Mouse (Mus musculus) c-Kit-positive CD71-negative TER-119-negative erythroid progenitor cells, embryonic 14.5 days (primary cell): ENCODE results near the gene Pank2.
"Not testable (repeated sequence)": the region's sequence is repeated elsewhere in the genome, so short reads cannot be mapped to it uniquely, and the experiment has no call there.

Source experiments
- DNase-seq: peaks from one replicate; pipeline ENCODE4 v3.0.0-alpha.2; 2013; ENCODE audit warnings: low read depth

Gene Pank2

GRCm38 (mm10) chr2:131260544-131261307 lies 1.6 kb upstream of the Pank2 start:
- no peak for DNase-seq

- no peak for DNase-seq
Observed at GRCm38 (mm10) chr2:131261481-131262212, 648 bp upstream of the Pank2 start.

DNA sequence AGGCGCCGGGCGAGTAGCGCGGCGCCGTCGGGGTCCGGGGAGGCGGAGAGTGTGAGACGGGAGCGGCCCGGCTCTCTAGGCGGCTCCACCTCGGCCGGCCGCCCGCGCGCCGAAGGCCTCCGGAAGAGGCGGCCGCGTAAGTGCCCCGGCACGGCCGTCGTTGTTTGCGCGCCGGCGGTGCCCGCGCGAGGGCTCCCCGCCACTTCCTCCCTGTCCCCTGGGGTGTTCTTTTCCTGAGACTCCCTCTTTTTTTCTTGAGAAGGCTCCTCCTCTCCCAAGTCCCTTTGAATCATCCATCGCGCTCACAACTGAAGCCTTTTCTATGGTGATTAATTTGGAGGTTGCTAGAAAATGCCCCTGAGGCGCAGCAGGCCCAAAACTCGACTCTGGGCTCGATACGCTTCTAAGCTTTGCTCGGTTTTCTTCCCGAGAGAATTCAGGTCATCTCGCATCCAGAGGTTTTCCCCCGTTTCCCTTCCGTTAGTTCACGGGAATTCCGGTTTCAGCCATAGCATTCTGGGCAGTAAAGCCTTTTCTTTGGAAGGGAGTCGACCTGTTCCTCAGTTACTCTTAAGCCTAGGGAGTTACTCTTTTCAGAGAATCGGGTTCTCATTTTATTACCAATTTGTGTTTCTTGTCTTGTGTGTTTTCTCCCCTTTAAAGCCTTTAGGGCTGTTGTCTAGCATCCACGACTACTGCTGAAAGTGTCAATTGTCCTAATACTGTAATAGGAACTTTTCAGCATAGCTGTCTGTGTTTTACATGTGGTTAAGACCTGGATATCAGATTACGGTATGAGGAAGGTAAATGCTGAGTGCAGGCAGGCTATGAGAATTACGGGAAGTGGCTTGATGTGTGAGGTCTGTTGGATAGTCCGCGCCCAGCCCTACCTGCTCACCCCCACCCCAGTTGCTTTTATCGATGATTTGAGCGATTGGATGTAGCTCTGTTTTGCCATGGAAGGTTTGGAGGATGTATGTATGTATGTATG lies 680 bp downstream of the Pank2 start:
- DNase-seq = no peak

GRCm38 (mm10) chr2:131264027-131264426 lies 1.7 kb downstream of the Pank2 start:
- no peak for DNase-seq

- no peak for DNase-seq
Observed at GRCm38 (mm10) chr2:131265056-131265455, 2.8 kb downstream of the Pank2 start.

GRCm38 (mm10) chr2:131275493-131275892 lies 13.2 kb downstream of the Pank2 start:
- DNase-seq = no peak

GRCm38 (mm10) chr2:131276722-131277121 lies 14.4 kb downstream of the Pank2 start:
- DNase-seq = no peak

DNA sequence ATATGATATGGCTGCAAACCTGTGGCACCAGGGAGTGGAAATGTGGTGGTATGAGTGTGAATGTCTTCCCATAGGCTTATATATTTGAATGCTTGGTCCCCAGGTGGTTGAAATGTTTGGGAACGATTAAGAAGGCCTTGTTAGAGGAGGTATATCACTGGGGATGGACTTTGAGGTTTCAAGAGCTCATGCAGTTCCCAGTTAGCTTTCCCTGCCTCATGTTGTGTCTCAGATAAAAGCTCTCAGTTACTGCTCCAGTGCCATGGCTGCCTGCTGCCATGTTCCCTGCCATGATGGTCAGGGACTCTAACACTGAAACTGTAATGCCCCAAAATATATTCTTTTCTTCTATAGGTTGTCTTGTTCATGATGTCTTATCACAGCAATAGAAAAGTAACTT lies 19.3 kb downstream of the Pank2 start:
- DNase-seq = no peak

DNA sequence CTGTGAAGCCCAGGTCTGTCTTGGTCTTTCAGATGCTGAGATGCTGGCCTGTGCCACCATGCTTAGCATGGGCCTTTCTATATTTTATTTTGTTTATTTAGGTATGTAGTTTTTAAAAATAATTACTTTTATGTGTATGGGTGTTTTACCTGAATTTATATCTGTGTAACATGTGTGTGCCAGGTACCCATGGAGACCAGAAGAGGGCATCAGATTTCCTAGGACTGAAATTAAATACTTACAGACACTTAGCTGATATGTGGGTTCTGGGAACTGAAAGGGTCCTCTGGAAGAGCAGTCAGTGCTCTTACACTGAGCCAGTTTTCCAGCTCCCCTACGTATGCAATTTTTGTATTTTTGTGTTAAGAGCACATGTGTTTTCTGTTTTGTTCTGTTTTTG lies 24.0 kb downstream of the Pank2 start:
- DNase-seq = no peak

DNA sequence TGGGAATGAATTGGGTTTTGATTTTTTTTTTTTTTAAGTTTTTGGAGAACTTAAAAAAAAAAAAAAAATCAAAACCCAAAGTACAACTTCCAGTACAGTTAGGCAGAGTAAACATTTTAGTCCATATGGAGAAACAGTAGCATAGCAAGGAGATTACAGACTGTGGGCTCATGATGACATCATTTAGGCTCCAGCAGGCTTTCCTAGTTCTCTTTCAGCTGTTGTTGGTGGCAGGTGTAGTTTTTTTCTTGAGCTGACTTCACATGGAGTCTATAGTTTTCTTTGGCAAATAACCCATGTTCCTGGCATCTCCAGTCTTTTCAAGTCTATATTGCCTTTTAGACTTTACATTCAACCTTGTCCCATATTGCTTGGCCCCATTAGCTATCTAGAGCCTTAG lies 28.4 kb downstream of the Pank2 start:
- DNase-seq = no peak

- DNase-seq = no peak
Observed at GRCm38 (mm10) chr2:131296746-131297261, 34.5 kb downstream of the Pank2 start.

- DNase-seq = not testable (repeated sequence)
Observed at GRCm38 (mm10) chr2:131298674-131299073, 36.4 kb downstream of the Pank2 start.

GRCm38 (mm10) chr2:131300485-131300884 lies 38.2 kb downstream of the Pank2 start:
- DNase-seq = no peak

- DNase-seq = no peak
Observed at GRCm38 (mm10) chr2:131301635-131302034, 39.3 kb downstream of the Pank2 start.

DNA sequence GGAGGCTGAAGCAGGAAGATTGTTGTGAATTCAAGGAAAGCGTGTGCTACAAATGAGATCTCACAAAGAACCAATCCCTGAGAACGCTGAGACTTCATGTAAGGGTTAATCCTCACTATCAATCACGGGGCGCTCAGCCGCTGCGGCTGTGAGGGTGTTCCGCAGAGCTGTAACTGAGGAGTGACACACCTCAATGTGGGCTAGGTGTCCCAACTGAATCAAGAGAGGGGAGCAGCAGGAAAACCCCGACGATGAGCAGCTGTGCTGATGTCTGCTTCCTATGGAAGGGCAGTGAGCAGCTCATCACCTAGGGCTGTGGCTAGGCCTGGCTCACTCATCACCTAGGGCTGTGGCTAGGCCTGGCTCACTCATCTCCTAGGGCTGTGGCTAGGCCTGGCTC lies 42.2 kb downstream of the Pank2 start:
- DNase-seq = no peak

GRCm38 (mm10) chr2:131305226-131305625 lies 42.9 kb downstream of the Pank2 start:
- not testable (repeated sequence) for DNase-seq

GRCm38 (mm10) chr2:131307391-131307790 lies 45.1 kb downstream of the Pank2 start:
- DNase-seq = no peak

- no peak for DNase-seq
Observed at GRCm38 (mm10) chr2:131307822-131308221, 45.5 kb downstream of the Pank2 start.

DNA sequence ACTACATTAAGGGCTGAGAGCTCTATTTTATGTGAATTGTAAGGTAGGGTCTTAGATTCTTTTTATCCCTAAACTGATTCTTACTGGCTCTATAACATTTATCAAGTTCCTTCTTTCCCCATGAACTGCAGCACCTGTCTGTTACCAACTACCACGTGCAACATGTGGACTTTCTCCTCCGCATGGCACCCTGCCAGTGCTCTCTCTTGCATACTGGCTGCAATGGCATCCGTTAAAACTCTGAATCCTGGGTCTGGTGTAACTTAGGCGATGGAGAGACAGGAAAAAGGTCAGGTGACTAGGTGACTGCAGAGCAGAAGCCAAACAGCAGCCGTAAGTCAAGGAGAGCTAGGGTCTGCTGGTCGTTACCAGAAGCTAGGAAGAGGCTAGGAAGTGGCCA lies 47.0 kb downstream of the Pank2 start:
- no peak for DNase-seq

- no peak for DNase-seq
Observed at GRCm38 (mm10) chr2:131316167-131316566, 53.9 kb downstream of the Pank2 start.

DNA sequence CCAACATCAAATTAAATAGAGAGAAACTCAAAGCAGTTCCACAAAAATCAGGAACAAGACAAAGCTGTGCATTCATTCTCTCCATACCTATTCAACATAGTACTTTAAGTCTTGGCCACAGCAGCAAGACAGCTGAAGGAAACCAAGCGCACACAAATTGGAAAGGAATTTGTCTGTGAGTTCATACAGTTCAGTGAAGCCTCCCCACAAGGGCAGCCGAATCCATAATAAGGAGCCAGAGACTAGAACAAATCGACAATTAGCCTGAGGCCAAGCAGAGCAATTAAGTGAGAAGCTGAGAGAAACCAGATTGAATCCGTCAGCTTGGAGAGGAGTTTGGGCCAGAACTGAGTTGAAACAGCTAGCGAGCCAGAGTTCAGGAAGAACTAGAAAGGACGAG lies 57.1 kb downstream of the Pank2 start:
- no peak for DNase-seq

DNA sequence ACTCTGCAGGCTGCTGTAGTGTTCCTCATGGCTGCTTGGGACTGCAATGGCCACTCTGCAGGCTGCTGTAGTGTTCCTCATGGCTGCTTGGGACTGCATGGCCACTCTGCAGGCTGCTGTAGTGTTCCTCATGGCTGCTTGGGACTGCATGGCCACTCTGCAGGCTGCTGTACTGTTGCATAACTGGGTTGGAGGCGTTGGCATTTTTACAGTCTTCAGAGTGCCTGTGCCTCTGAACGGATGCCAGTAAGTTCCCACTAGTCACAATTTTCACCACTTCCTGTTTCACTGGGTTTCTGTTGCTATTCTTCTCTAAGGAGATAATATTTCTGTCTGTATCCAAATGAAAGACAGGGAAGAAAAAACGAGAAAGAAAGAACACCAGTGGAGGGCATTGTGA lies 58.9 kb downstream of the Pank2 start:
- DNase-seq = peak; percentile 23
